Mouse (Mus musculus) WW6 (cell line): ENCODE data around the gene Sorbs1.

Experiments used
- DNase-seq: peaks from one replicate; pipeline ENCODE4 v3.0.0-alpha.2; 2013; ENCODE audit warnings: low read depth, low spot score

The Sorbs1 gene

DNA sequence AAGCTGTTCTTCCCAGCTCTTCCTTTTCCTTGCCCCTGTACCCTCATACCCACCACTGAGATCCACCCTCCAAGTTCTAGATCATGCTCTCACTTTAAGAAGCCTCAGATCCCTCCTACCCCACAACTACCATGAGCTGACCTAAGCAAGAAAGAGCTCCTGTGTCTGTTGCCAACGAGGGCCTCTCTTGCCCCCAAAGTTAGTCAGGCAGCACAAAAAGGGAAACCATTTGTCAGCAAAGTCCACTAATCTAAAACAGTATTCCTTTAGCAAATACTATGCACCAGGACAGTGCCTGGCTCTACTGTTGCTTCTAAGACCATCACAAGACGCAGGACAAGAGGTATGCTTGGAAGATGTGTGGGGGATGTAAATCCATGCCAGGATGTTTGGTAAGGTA lies 106.4 kb downstream of the Sorbs1 start:
- DNase-seq: no peak

GRCm38 (mm10) chr19:40406661-40407060 lies 106.9 kb downstream of the Sorbs1 start:
- DNase-seq: no peak

- no peak for DNase-seq
Observed at GRCm38 (mm10) chr19:40405808-40406207, 107.8 kb downstream of the Sorbs1 start.

DNA sequence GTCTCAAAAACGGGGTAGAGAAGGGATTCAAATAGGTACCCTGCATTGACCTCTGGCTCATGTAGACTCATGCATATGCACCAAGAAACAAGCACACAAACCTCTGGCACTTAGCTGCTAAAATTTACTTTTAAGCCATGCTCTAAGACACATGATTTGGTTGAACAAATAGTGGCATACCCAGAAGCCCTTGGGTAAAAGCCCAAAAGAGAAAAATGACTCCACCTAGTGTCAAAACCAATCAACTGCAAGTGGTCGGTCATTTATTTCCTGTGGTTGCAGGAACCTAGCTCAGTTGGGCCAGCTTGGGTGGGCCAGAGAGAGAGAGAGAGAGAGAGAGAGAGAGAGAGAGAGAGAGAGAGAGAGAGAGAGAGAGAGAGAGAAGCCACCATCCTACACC lies 109.0 kb downstream of the Sorbs1 start:
- DNase-seq: no peak

DNA sequence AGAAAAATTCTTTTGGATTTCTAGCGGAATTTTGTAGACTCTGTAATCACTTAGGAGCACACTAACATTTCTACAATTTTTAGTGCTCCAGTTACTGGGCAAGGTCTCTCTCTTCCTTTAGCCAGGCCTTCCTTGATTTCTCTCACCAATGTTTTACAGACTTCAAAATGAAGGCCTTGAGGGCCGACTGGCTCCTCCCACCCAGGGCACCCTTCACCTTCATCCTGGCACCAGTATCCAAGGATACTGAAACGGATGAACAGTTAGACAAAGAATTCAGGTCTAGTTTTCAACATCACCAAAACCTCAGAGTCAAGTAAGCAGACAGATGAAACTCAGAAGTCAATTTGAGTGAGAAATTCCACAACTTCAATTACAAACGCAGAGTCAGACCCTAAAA lies 109.6 kb downstream of the Sorbs1 start:
- DNase-seq: no peak

DNA sequence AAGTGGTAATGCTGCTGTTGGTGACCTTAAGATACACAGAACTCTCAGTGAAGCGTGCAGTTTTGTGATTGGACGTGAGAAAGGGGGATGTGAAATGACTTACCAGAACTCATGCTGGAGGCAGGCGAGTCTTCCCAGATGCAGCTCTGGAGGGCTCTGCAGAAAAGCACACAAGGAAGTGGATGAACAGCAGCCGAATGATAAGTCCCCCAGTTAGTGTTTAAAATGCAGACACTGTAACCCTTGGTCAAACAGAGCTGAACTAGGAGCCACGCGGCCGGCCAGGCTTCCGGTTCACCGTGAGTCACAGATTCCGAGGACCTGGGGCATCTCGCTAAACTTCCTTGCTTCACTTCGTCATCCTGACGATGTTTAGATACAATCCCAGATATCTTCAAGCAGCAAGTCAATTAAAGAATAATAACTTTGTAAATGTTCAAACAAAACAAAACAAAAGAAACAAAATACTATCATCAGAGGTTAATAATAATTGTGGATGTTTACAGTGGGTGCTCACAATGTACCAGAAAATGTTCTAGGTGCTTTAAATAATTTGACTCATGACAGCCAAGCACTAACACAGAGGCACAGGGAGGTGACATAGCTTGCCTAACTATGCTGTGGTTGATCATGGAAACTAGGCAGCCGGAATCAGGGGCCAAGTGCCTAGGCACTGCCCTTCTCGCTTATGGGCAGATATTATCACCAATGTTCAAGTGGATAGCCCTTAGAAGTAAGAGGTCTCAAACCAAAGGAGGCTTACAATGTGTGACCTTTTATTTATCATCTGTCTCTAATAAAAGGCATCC lies 111.2 kb downstream of the Sorbs1 start:
- DNase-seq: no peak

- DNase-seq: no peak
Observed at GRCm38 (mm10) chr19:40401213-40401612, 112.4 kb downstream of the Sorbs1 start.

- DNase-seq: no peak
Observed at GRCm38 (mm10) chr19:40400426-40401030, 113.1 kb downstream of the Sorbs1 start.

GRCm38 (mm10) chr19:40395757-40396661 lies 117.6 kb downstream of the Sorbs1 start:
- no peak for DNase-seq

GRCm38 (mm10) chr19:40395321-40395695 lies 118.3 kb downstream of the Sorbs1 start:
- DNase-seq: no peak

- no peak for DNase-seq
Observed at GRCm38 (mm10) chr19:40394555-40395320, 118.8 kb downstream of the Sorbs1 start.

DNA sequence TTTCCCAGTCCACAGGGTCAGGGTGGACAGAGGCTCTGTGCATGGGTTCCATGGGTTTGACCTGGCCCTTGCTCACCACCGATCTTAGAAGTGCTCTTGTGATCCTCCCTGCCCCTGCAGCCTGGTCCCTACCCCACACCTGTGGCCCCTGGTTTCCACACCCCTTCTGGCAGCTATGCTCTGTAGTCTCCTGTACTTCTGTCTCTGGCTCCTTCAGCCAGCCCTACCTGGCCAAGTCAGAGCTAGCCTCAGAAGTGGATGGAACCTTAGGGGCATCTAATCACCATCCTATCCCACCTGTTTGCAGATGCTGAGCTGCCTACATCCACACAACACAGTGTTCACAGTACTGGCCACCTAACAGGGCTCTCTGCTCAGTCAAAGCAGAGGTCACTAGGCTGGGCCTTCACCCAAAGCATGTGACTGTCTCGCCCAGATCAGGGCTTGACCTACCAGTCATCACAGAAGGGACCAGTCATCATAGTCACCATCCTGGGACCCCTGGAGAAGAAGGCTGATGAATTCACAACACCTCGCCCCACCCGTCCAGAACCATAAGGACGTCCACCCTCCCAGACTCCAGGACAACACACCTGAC lies 120.7 kb downstream of the Sorbs1 start:
- no peak for DNase-seq

DNA sequence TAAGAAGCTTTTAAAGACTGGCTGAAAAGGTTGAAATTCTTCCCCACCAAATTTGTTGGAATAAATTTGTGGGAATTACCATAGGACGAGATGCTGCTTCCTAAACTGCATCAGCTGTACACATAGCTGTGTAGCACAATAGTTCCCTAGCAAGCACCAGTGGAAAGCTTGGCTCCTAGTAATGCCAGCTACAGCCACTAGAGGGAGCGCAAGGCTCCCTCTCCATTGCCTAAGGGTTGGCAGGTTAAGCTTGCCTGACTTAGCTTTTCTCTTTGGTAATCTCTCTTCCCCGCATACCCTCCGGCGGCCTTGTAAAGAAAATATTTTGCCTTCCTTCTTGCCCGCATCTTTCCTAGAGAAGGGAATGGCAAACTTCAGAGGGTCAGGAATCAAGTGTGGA lies 122.1 kb downstream of the Sorbs1 start:
- DNase-seq: peak; percentile 42

- no peak for DNase-seq
Observed at GRCm38 (mm10) chr19:40386916-40387315, 126.7 kb downstream of the Sorbs1 start.

- DNase-seq: no peak
Observed at GRCm38 (mm10) chr19:40385334-40385733, 128.2 kb downstream of the Sorbs1 start.

DNA sequence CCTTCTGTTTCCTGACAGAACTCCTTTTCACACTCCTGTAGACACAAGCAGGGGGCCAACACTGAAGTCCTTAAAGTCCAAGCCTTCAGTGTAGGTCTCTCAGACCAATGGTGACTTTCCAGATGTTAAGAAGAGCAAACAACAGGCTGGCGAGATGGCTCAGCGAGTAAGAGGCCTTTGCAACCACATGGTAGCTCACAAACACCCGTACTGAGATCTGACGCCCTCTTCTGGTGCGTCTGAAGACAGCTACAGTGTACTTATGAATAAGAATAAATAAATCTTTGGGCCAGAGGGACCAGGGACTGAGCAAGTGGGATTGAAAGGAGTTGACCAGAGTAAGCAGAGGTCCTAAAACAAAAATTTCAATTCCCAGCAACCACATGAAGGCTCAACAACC lies 129.6 kb downstream of the Sorbs1 start:
- no peak for DNase-seq

DNA sequence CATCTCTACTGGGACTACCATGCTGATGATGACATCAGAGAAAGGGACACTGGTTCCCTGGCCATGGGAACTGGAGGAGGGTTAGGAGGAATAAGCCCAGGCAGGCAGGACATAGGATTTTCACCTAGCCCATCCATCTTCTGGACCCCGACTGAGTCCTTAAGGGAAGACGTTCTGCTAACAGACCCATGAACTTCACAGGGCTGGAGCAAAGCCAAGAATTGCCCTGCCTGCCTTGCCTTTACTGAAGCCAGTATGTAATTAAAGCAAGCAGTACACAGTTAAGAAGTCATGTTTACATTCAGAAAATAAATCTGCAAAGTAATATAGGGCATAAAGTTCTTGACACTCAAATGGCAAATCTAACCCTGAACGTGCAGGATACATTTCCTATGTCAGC lies 132.9 kb downstream of the Sorbs1 start:
- no peak for DNase-seq

DNA sequence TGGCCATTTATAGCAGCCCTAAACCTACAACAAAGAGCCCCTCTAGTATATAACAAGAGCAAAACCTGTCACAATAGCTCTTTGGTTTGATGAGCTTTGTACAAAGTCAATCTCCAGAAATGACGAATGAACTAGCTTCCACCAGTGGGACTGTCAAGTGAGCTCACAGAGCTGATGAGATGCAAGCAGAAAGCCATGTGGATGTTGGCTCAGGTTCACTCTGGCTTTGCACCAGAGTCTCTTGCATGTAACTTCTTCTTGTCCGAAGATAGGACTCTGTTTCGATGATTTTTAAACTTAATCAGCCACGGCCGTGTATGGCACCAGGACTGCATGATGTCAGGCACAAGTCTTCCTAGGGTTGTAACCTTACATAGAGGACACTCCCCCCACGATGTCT lies 133.6 kb downstream of the Sorbs1 start:
- no peak for DNase-seq

GRCm38 (mm10) chr19:40379081-40379480 lies 134.5 kb downstream of the Sorbs1 start:
- DNase-seq: no peak

- DNase-seq: no peak
Observed at GRCm38 (mm10) chr19:40377632-40378031, 135.9 kb downstream of the Sorbs1 start.
